Mouse (Mus musculus): ENCODE measurements at regions not wholly inside any gene's neighbourhood (a gene's known extent, or its start where the extent isn't known, plus 50 kb on each side); places are given as distances from the start of the nearest gene placed in this dataset.

GRCm38 (mm10) chr3:135155537-135155956 is 56.8 kb upstream of the Cenpe start:
- peak; percentile 23 for DNase-seq

Measured in lung, postnatal 14 days (tissue).